Mouse (Mus musculus) lung, postnatal 0 days (tissue): ENCODE results near the gene Brd7.

ENCODE experiments used
- CTCF ChIP-seq: IDR thresholded peaks from 2 replicates; pipeline ENCODE4 v1.5.1; 2016; ENCODE audit warnings: antibody characterized with exemption, mild to moderate bottlenecking
- EP300 ChIP-seq: IDR thresholded peaks from 2 replicates; pipeline ENCODE4 v1.6.1; 2016; ENCODE audit warnings: antibody characterized with exemption, mild to moderate bottlenecking, control low read depth

GRCm38 (mm10) chr8:88361044-88361707 lies 818 bp downstream of the Brd7 start:
- no peak for TF ChIP-seq CTCF
- TF ChIP-seq EP300: no peak
